Mouse (Mus musculus): ENCODE measurements at regions not wholly inside any gene's neighbourhood (a gene's known extent, or its start where the extent isn't known, plus 50 kb on each side); places are given as distances from the start of the nearest gene placed in this dataset.

DNA sequence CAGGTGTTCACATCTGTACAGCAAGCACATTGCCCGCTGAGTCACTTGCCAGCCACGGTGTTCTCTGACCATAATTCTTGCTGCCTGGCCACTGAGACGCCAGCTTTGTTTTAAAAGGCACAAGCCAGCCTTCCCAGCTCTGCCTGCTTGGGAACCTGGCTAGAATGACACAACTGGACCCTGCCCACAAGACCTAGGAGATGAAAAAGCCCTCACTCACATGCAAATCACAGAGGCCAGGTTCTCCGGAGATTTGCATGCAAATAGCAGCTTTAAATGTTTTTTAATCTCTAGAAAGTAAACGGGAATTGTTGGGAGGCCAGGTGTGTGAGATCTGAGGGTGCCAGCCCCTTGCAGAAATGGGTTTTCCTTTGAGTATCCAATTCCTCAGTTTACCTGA is 71.9 kb downstream of the 1810010D01Rik start:
- no peak for DNase-seq (ENCODE audit: low spot score)

DNA sequence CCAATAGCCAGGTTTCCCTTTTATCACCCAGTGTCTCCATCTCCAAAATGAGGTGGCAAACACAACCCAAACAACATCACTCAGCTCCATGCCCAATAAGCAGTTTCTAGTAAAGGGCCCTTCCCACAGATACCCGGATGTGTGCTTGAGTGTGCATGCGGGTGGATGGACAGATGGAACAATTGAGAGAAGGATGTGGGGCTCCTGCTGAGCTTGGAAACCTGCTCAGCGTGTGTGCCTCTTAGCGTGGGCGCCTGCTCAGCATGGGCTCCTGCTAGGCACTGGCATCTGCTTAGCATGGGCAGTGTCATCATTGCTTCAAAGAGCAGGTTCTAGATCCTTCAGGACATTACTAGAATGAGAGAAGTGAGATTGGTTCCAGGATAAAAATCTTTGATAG is 75.4 kb downstream of the 1810010D01Rik start:
- DNase-seq (ENCODE audit: low spot score), result no peak

DNA sequence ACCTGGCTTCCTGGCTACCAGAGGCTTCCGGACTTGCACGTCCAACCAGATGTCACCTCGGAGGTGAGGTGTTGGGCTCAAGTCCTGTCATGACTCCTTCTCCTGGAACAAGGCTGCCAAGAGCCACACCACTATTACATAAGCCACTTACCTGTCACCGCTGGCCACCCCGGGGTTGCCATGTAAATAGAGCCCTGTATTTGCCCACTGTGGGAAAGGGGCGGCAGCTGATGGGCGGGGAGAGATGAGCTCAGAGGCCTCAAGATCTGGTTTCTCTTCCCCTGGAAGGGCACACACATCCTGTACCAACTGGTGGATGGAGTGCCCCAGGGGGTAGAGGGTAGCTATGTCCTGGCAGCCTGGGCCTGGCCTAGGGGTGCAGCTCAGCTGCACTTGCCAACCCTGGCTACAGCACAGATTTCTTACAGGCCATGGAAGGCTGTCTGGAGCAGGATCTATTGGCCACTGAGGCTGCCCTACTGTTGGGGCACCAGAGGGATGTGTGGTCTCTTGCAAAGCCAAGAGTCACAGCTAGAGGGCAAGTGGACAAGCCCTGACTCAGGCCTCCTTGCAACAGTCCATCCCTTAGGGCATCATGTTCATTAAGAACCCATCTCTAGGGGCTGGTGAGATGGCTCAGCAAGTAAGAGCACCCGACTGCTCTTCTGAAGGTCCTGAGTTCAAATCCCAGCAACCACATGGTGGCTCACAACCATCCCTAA is 76.3 kb downstream of the 1810010D01Rik start:
- DNase-seq (ENCODE audit: low spot score), result no peak

DNA sequence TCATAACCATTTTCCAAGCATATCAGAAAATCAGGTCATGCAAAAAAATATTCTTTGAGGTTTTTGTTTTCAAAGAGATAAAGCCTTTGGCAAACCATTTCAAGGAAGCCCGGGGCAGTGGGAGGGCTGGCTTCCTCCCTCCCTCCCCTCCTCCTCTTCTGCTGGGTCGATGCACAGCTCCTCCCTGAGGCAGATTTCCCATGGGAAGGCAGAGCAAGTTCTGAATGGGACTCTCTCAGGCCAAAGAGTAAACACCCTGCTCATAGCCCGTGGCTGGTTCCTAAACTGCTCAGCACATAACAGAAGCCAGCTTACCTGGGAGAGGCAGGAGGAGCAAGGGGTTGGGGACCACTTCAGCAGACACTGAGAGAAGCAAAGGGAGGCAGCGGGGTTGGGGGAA is 77.9 kb downstream of the 1810010D01Rik start:
- DNase-seq (ENCODE audit: low spot score), result no peak

DNA sequence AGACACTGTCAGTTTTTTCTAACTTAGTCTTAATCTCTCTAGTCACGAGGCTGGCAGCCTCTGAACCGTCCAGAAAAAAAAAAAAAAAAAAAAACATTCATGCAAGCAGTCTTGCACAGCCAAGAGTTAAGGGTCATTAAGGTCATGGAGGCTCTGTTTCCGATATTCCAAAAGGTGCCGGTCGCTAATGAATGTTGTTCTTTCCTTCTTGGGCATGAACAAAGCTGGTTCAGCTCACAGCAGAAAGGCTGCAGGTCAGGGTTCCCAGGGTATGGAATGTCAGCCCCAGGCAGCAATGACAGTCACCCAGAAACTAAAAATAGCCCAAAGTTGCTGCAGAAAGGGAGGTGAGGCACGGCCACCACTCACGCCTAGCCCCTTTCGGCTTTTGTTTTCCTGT is 80.3 kb downstream of the 1810010D01Rik start:
- no peak for DNase-seq (ENCODE audit: low spot score)

DNA sequence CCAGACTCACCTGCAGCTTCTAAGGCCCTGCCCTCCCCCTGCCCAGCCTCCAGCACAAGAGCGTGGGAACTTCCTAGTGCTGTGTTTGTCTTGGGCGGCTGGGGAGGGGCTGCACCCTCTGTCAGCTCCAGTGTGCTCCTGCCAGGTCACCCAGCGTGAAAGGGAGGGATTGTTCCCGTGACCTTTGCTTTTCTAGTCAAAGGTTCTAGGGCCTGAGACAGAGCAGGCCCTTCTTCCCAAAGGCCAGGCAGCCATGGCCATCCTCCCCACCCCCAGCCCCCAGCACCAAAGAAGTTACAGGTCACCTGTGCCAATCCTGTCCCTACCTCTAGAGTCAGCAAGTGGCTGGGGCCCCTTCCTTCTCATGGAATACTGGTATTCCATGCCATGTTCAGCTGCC is 80.7 kb downstream of the 1810010D01Rik start:
- no peak for DNase-seq (ENCODE audit: low spot score)

DNA sequence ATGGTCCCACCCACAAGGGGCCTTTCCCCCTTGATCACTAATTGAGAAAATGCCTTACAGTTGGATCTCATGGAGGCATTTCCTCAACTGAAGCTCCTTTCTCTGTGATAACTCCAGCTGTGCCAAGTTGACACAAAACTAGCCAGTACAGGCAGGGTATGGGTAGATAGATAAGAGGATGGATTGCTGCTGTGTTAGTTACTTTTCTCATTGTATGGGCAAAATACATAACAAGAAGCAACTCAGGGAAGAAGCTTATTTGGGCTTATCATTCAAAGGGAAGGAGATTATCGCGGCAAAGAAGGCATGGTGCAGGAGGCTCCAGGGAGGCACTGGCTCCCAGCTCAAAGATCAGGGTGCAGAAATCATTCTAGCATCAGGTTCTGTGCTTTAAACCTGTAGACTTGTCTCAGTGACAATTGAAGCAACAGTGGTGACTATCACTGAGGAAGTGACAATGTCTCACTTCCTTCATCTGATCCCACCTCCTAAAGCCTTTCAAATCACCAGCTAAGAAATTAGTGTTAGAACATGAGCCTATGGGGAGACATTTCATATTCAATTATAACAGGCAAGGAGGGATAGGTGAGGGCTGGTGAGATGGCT is 83.8 kb downstream of the 1810010D01Rik start:
- DNase-seq (ENCODE audit: low spot score), result no peak

DNA sequence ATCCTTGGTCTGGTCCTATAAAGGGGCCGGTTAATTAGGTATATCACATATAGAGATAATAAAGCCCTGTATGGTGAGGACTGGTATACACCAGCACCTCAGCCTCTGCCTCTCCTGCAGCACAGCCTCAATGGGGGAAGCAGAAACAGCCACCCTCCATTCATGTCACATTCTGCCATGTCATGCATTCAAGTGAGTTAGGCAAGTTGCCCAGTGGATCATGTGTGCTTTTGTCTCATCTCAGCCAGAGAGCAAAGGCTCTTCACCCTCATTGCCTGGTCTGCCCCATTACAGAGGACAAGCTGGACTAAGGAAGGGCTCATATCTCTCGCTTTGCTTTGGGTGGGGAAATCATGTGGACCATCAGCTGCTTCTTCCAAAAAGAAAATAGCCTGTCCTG is 85.4 kb downstream of the 1810010D01Rik start:
- no peak for DNase-seq (ENCODE audit: low spot score)

DNA sequence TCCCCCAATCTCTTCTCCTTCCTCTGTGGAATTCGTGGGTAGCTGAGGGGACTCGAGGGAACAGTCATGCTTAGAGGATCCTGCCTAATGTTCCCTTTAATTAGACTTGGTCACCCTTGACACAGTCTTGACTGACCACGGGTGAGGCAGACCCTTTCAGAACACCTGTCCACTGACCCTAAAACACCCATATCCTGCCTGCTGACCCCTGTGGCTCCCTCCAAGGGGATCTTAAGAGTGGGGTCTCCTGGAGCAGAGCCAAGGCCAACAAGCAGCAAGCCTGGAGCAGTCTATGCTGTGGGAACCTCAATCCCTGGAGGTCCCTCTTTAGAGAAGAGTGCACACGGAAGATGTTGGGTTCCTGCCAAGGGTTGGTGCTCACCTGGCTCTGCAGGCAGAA is 89.5 kb downstream of the 1810010D01Rik start:
- no peak for DNase-seq (ENCODE audit: low spot score)

DNA sequence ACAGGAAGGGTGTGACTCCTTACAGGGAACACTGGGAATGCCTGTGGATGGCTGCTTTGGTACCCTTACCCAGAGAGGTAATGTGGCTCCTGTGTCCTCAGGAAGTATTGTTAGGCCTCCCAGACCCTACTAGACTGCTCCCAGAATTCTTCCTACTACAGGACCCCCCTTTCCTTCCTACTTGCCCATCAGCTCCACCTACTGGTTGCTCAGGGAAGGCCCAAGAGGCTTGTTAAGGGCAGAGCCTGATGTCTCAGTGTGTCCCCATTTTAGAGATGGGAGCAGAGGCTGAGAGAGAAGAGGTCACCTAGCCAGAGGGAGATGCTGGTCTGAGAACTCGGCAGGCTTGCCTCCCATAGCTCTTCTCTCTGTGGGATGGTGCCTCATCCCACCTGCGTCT is 93.3 kb downstream of the 1810010D01Rik start:
- DNase-seq (ENCODE audit: low spot score), result no peak

DNA sequence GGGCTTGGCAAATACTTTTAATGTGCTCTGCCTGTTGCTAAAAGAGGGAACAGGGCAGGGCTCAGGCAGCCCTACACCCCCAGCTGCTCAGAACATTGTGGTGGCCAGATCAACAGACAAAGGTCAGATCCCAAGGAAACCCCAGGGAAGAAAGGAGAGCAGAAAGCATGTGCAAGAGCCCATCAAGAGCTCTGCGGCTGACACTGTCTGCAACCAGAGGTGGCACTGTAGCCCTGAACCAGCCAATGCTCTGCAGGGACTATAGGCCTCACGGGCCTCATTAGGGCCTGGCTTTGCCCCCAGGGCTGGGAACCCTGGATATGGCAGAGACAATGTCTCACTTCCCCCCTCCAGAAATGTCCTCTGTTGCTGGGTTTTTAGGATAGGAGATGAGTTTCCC is 93.8 kb downstream of the 1810010D01Rik start:
- no peak for DNase-seq (ENCODE audit: low spot score)

DNA sequence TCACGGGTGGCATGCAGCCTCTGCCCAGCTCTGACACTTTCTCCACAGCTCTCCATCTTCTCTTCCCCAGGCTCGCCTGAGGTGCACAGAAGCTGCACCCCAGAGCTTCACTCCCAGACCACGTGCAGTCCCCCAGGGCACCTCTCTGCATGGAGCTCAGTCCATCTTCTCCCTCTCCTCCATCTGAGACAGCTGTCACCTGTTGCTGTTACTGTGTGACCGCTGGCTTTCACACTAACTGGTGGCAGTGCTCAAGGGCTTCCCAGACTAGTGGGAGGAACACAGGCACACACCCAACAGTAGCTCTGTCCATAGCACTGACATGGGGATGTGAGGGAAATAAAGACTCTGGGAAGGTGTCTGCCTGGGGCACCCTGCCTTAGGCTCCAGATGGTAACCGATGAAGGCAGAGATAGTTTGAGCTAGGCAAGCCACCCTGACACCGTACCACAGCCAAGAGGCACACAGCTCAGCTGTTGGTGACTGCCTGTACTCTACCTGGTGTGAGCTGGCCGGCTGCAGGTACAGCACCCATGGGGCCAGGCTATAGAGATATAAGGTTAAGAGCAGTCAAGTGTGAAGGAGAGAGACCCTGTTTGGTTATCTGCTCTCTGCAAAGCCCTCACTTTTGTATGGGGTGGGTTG is 94.9 kb downstream of the 1810010D01Rik start:
- no peak for DNase-seq (ENCODE audit: low spot score)

DNA sequence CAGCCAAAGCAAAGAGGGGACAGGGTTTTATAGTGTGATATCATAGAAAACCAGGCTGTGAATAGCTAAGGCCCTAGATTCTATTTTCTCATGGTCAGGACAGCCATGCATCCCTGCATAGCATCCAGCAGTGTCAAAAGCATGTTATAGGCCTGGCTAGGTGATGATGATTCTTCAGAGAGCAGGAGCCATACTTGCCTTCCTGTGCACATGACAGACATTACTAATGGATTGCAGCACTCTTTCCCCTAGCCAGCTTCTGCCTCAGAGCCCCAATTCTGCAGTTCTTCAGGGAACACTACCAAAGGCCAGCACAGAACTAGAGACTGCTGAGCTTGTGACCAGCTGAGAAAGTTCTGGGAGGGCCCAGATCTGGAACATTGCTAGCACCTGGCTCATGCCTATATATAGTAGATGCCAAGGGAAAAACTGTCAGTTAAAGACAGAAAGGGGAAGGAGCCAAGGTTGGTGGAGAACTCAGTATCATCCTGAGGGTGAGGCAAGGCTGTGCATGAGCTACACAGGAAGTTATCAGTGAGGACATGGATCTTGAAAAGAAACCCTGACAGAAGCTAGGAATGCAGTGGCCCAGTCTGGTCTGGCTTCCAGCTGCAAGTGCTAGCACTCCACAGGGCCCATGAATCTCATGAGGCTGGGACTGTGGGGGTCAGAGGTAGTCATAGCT is 95.6 kb downstream of the 1810010D01Rik start:
- no peak for DNase-seq (ENCODE audit: low spot score)

DNA sequence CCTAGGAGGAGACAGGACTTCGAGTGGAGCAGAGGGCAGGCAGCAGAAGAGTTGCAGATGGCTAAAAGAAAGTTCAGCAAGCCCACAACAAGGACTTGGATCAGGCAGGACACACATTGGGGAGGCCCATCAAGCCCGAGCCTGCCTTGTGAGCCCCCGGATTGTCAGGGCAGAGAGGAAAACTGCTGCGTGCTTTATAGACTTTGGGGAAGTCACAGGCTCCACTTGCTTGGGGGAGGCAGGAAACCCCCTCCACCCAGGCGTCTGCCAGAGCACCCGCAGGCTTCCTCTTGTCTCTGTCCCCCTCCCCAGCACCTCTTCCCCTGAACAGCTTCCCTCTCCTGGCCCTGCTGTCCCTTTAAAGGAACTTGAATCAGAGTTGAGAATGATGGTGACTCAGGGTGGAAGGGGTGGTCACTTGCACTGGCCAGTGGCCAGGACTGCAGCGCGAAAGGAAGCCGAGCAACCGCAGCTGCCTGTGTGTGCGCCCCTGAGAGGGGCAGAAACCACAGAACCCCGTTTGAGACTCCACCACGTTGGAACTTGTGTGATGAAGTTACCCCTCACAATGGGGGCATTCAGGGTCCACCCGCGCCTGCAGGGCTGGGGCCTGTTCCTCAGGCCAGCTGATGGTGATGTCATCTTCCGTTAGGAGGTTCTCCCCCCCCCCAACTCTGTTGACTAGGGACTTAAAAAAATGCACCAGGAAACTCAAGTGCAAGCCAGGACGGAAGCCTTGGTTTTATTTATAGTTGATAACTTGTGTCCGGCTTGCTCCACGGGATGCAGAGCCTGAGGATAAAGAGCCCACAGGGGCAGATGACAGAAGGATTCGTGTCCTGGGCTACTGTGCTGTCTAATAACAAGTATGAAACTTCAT is 96.4 kb downstream of the 1810010D01Rik start:
- DNase-seq (ENCODE audit: low spot score), result no peak

DNA sequence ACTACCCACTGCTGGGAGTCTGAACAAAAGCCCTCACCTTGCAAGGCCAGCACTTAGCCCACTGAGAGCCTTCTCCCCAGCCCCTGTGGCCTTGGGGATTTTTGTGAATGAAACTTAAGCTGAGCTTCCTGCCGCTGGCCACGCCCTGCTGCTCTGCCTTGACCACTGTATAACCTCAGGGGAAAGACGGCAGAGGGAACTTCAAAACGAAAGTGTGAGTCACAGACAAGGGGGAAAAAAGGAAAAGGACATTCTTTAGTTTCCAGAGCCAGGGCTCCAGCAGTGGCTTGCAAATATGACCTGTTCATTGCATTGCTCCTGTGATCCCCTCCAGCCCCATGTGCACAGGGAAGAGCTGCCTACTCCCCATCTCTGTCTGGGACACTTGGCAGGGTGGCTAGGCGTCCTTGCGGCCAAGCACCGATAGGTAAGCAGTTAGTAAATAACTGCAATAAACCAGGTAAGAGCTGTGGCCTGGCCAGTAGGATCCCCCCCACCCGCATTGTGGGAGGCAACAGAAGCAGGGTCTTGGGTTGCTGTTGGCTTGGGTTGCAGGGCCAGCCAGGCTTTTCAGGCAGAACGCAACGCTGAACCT is 97.2 kb downstream of the 1810010D01Rik start:
- DNase-seq (ENCODE audit: low spot score), result no peak

DNA sequence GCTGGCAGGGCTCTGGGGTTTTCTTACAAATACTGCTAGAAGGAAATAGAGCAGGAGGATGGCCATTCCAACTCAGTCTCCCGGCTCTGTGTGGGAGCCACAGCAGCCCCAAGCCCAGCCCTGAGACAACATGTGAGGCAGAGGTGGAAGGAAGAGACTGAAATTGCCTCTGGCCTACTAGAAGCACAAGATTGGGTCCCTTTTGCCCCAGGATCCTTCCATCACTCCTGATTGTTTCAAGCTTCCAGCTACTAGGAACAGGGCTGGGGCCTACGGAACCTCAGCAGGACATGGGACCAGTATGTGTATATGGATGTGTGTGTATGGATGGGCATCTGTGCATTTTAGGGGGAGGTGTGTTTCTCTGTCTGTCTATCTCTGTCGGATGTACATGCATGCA is 97.9 kb downstream of the 1810010D01Rik start:
- DNase-seq (ENCODE audit: low spot score), result no peak

DNA sequence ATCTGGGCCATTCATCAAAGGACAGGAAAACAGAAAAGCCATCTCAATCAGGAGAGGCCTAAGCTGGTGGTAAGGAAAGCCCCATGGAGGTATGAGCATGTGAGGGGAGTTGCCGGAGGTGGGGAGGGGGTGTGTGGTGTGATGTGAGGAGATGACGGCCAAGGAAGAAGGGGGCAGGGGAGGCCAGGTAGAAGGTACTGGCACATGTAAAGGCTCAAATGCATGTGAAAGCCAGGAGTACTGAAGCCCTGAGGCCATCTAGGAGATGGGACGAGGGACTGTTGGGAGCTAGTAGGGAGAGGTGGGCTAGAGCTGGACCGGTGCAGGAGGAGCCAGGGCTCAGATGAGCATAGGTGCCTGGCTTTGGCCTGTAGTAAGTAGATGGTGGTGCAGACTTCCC is 98.4 kb downstream of the 1810010D01Rik start:
- DNase-seq (ENCODE audit: low spot score), result no peak

DNA sequence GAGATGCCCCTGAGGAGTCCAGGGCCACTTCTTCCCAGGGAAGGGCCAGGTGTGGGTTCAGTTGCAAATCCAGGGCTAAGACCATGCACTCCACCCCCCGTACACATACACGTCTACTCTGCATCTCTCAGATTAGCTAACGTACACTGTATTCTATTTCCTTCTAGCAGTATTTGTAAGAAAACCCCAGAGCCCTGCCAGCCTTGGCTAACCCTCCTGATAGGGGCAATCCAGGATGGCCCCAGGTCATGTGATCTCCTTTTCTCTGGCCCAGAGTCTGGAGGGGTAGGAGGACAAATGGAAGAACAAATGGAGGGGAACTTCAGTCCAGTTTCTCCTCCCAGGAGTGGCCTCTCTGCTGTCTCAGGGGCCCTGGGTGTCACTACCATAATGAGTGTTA is 98.9 kb downstream of the 1810010D01Rik start:
- DNase-seq (ENCODE audit: low spot score), result no peak

DNA sequence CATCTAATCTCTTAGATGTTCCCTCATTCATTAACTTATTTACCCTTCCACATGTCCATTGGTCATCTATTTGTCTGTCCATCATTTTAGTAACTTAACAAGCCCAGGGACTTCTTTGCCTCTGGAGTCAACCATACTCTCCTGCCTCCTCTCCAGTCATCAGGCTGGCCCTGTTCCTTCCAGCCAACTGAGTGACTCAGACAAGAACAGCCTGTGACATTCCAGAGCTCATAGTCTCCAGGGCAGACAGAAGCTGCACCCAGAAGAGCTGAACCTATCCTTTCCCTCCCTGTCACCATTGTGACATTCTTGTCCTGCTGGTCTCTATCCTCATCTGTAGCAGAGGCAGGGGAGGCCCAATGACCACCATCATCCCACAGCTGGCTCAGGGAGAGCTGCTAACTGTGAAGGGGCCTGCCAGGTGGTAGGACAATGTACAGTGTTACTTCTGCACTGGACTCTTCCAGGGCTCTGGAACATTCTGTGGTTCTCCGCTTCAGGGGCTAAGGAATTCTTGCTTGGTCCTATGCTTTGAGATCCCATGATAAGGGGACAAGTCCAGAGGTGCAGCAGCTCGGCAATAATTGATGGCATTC is 100.2 kb downstream of the 1810010D01Rik start:
- no peak for DNase-seq (ENCODE audit: low spot score)

DNA sequence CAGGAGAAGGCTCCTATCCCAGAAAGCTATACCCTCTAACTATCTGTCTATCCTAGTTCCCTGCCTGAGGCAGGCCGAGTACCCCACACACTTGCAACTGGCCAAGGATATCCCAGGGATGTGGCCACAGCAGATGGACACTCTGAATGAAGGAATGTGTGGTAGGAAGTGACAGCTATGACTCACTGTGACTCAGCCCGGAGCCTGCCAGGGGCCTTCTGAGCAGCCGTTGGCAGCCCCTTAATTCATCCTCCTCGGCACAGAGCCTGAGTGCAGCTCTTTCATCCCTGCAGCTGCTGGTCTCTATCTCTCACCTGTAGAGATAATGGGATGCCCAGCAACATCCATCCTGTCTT is 101.4 kb downstream of the 1810010D01Rik start:
- DNase-seq (ENCODE audit: low spot score), result no peak

DNA sequence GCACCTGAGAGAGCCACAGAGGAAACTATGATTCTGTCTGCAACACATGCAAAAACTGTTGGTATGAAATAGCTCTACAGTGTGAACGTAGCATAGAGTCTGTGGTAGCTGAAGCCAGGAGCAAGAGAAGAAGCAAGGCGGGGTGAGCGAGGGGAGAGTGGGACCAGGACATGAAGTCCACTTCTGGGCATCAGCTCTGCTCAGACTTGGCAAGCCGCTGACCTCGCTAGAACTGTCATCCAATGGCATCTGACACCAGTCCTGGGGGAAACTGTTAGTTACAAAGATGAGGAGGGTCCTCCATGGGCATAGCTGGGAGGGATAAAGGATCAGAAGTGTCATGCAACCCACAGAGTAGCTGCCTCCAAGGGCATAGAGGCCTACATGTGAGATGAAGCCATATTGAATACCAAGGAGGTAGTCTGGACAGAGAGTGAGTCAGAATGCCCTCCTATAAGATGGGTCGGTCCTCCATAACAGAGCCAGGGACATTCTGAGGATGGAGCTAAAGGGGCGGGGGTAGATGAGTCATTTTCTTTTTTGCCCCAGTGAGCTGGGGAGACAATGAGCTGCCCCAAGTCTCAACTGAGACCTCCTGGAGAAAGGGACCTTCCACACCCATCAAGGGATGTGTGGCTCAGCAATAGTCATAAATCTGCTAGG is 102.0 kb downstream of the 1810010D01Rik start:
- DNase-seq (ENCODE audit: low spot score), result no peak

Data from urinary bladder, postnatal 10 days (tissue).